Mouse (Mus musculus): Measurements from ENCODE around the gene Gm21953. TPM values are rescaled to one million over a fixed set of nuclear protein-coding genes. Genes with fewer than 3 reads are reported as not detected.

The Gm21953 gene
- not detected for polyA plus RNA-seq (2017; shearing (Covaris generic))

GRCm38 (mm10) chr4:42293967-42294366 is at the start of gene Gm21953:
Gene Gm21953, plus strand, starts transcription at chr4:42294267.

DNA sequence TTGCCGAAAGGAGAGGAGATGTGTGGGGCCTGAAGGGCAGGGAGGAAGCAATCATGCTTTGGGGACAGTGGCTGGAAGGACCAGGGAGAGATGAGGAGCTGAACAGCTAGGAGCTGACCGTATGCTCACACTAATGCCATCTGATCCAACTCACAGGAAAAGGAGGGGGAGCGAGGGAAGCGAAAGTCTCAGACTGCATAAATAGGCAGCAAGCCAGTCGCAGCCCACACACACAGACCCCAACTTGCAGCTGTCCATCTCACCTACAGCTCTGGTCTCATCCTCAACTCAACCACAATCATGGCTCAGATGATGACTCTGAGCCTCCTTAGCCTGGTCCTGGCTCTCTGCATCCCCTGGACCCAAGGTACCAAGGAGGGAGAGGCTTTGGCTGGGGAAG is 38.6 kb upstream of the Gm21953 start, which contains the start of gene Ccl21b:
Gene Ccl21b, plus strand, starts transcription at position 301 of the 400 bp plus-strand sequence.

GRCm38 (mm10) chr4:42318034-42318433 is 24.0 kb downstream of the Gm21953 start, which contains the start of gene Fam205a3:
Gene Fam205a3, plus strand, starts transcription at chr4:42318334.

Other genes starting within 250 kb of the Gm21953 start
- gene Gm3893, start 203.1 kb upstream of the Gm21953 start, polyA plus RNA-seq (2017; shearing (Covaris generic)): not detected
- gene Gm13304, start 179.4 kb upstream of the Gm21953 start, polyA plus RNA-seq (2017; shearing (Covaris generic)): not detected
- not detected for gene Gm13306, start 140.8 kb upstream of the Gm21953 start, polyA plus RNA-seq (2017; shearing (Covaris generic))
- not detected for gene Gm13305, start 125.7 kb upstream of the Gm21953 start, polyA plus RNA-seq (2017; shearing (Covaris generic))
- not detected for gene Gm10600, start 53.6 kb upstream of the Gm21953 start, polyA plus RNA-seq (2017; shearing (Covaris generic))
- not detected for gene Ccl21b, start 38.5 kb upstream of the Gm21953 start, polyA plus RNA-seq (2017; shearing (Covaris generic))
- gene Fam205a3, start 24.1 kb downstream of the Gm21953 start, polyA plus RNA-seq (2017; shearing (Covaris generic)): not detected
- gene Gm21586, start 145.1 kb downstream of the Gm21953 start, polyA plus RNA-seq (2017; shearing (Covaris generic)): not detected
- not detected for gene Gm2163, start 172.5 kb downstream of the Gm21953 start, polyA plus RNA-seq (2017; shearing (Covaris generic))
- gene Fam205a2, start 233.9 kb downstream of the Gm21953 start, polyA plus RNA-seq (2017; shearing (Covaris generic)): not detected